Mouse (Mus musculus) heart, postnatal 0 days (tissue): Measurements from ENCODE around the gene Mcrip1.

ENCODE experiments used
- CTCF ChIP-seq: IDR thresholded peaks from 2 replicates; pipeline ENCODE4 v1.5.1; 2016; ENCODE audit warnings: antibody characterized with exemption, control low read depth, low read depth
- EP300 ChIP-seq: IDR thresholded peaks from 2 replicates; pipeline ENCODE4 v1.6.1; 2016; ENCODE audit warnings: antibody characterized with exemption, low read depth

DNA sequence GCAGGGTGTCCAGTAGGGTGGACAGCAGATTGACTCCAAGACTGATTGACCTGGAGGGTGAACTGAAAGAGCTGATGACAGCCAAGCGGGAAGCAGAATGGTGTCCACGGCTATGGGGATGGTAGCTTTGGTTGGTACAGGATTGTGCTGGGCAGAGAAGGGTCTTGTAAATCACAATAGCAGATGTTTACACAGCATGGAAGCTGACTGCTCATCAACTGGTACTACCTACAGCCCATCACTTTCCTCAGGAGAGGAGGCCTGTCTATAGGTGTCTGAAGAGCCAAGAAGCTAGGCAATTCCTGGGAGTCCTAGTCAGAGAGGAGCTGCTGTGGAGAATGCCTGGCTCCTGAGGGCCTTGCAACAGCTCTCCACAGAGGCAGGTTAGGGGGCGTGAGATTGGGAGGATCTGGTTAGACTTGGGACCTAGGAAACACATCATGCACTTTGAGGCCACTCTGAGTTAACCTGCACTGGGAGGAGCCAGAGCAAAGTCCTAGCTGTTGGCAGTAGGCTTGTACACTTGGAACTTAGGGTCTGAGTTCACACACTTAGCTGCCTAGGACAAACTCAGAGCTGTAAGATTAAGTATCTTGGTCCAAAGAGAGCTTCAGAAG lies 26.9 kb upstream of the Mcrip1 start:
- TF ChIP-seq CTCF: no peak
- TF ChIP-seq EP300: no peak
